Mouse (Mus musculus): Measurements from ENCODE around the gene Adamts15.

The Adamts15 gene

GRCm38 (mm10) chr9:30879947-30880273 lies 42.3 kb downstream of the Adamts15 start:
- no peak for ATAC-seq (ENCODE audit: low TSS enrichment)

GRCm38 (mm10) chr9:30879248-30879946 lies 42.9 kb downstream of the Adamts15 start:
- ATAC-seq (ENCODE audit: low TSS enrichment), result no peak

- no peak for ATAC-seq (ENCODE audit: low TSS enrichment)
These were observed 45.7 kb downstream of the Adamts15 start for GRCm38 (mm10) chr9:30876552-30876951.

- ATAC-seq (ENCODE audit: low TSS enrichment), result no peak
These were observed 66.4 kb downstream of the Adamts15 start for GRCm38 (mm10) chr9:30855837-30856236.

GRCm38 (mm10) chr9:30851841-30852240 lies 70.4 kb downstream of the Adamts15 start:
- no peak for ATAC-seq (ENCODE audit: low TSS enrichment)

GRCm38 (mm10) chr9:30849951-30850350 lies 72.3 kb downstream of the Adamts15 start:
- ATAC-seq (ENCODE audit: low TSS enrichment), result no peak

GRCm38 (mm10) chr9:30849444-30849843 lies 72.8 kb downstream of the Adamts15 start:
- no peak for ATAC-seq (ENCODE audit: low TSS enrichment)
